Mouse (Mus musculus) neural tube, embryonic 11.5 days (tissue): Measurements from ENCODE around the gene Tnrc6c. TPM values are rescaled to one million over a fixed set of nuclear protein-coding genes. Genes with fewer than 3 reads are reported as not detected.
A peak's percentile ranks its signal among the peaks of the same experiment; 100 is the strongest.

Source experiments
- ATAC-seq: fragments of 200-750 bp; cut with Nextera tagmentation; 2 replicates; pipeline ENCODE4 v1.8.0; 2017; ENCODE audit warnings: moderate number of reproducible peaks, mild to moderate bottlenecking, moderate TSS enrichment, moderate library complexity; ENCODE audit not compliant: insufficient read depth, low FRiP score, low TSS enrichment
- DNase-seq: peaks from one replicate; pipeline ENCODE4 v3.0.0-alpha.2; 2015; ENCODE audit warnings: low spot score
- H3K27ac ChIP-seq: fragments of 300-500 bp; sonication (generic); 2 replicates; pipeline ENCODE4 v1.5.1; 2014; ENCODE audit warnings: low read depth, mild to moderate bottlenecking, low read length
- H3K27me3 ChIP-seq: fragments of 300-500 bp; sonication (generic); 2 replicates; pipeline ENCODE4 v1.6.1; 2014; ENCODE audit warnings: mild to moderate bottlenecking, low read length, mixed read lengths; ENCODE audit not compliant: control insufficient read depth, insufficient read depth
- H3K36me3 ChIP-seq: fragments of 300-500 bp; sonication (generic); 2 replicates; pipeline ENCODE4 v1.6.1; 2014; ENCODE audit warnings: mild to moderate bottlenecking, low read length, moderate library complexity, mixed read lengths; ENCODE audit not compliant: control insufficient read depth, insufficient read depth
- H3K4me1 ChIP-seq: fragments of 300-500 bp; sonication (generic); 2 replicates; pipeline ENCODE4 v1.6.1; 2014; ENCODE audit warnings: low read length, mixed read lengths; ENCODE audit not compliant: control insufficient read depth, insufficient read depth
- H3K4me2 ChIP-seq: fragments of 300-500 bp; sonication (generic); 2 replicates; pipeline ENCODE4 v1.6.1; 2014; ENCODE audit warnings: low read depth, mild to moderate bottlenecking, moderate library complexity
- H3K4me3 ChIP-seq: fragments of 300-500 bp; sonication (generic); 2 replicates; pipeline ENCODE4 v1.5.1; 2014; ENCODE audit warnings: low read depth, low read length
- H3K9ac ChIP-seq: fragments of 300-500 bp; sonication (generic); 2 replicates; pipeline ENCODE4 v1.6.1; 2014; ENCODE audit warnings: mild to moderate bottlenecking, low read length
- H3K9me3 ChIP-seq: fragments of 300-500 bp; sonication (generic); 2 replicates; pipeline ENCODE4 v1.6.1; 2016; ENCODE audit warnings: low read length; ENCODE audit not compliant: control insufficient read depth
- WGBS: fragments of 180-500 bp; shearing (Covaris S2); extraction: QIAGEN DNeasy Blood & Tissue Kit; methylation state at CpG from one replicate; pipeline ENCODE4 v1.1.7; 2014; 5-methylcytosine and 5-hydroxymethylcytosine counted together
- polyA plus RNA-seq: library from polyadenylated mRNA; unstranded; fragments of >200 nt; fragmentation: Nextera tagmentation; extraction: Ambion mirVana; gene quantifications from 2 replicates; pipeline ENCODE4 v1.2.1, GENCODE M21; 2014

Tnrc6c gene
- polyA plus RNA-seq, 1 experiment from 2014 or later = 18.2 TPM

DNA sequence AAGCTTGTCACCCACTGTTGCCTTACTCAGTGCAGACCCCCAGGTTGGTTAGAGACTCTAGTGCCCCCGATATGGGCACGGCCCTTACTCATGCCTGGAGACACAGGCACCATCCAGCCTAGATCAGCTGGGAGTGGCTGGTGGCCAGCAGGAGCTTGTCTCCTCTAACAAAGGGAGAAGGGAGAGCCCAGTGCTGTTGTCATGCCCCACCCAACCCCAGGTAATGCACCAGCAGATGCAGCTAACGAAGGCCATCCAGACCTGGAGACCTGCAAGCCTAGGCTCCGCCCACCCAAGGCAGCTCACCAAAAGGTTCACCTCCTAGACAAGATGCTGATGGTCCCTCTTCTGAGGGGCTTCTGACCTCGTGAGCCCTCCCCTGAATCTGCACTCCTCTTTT is 111.3 kb downstream of the Tnrc6c start:
- Histone ChIP-seq H3K27ac (no peak overlapping the region), H3K27me3 (no peaks in the 10 kb centered on the region), H3K4me2 (no peak overlapping the region), H3K4me1 (no peaks in the 10 kb centered on the region; the same call in 1 of the 2 replicates), H3K9me3 (no peaks in the 10 kb centered on the region), H3K9ac (no peak overlapping the region), H3K4me3 (no peak overlapping the region), H3K36me3 (peaks cover 13% of the 10 kb centered on the region)
- DNase-seq = no peak
- ATAC-seq = no peak
- WGBS = 88% methylated on average over 5 of the region's 5 CpGs

DNA sequence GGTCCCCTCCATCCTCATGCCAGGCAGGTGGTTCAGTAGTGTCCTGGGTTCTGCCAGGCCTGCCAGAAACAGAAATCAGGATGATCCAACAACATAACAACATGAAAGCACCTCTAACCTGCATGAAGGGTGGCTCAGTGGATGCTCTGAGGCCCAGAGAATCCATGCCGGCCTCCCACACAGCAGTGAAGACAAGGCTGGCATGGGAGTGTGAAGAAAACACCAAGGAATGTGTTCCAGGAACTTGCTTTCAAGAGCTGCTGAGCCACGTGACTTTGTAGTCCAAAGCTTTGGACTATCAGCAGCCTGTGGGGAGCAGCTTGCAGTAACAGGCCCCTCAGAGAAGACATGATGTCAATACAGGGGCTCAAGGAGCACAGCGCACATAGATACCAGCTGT is 112.2 kb downstream of the Tnrc6c start:
- Histone ChIP-seq H3K9me3 (no peaks in the 10 kb centered on the region), H3K4me1 (no peaks in the 10 kb centered on the region; the same call in 1 of the 2 replicates), H3K36me3 (peaks cover 9% of the 10 kb centered on the region), H3K27ac (no peak overlapping the region), H3K27me3 (no peaks in the 10 kb centered on the region), H3K4me2 (no peak overlapping the region), H3K4me3 (no peak overlapping the region), H3K9ac (no peak overlapping the region)
- DNase-seq (no peak), ATAC-seq (no peak)
- 88% methylated on average over 3 of the region's 3 CpGs for WGBS

DNA sequence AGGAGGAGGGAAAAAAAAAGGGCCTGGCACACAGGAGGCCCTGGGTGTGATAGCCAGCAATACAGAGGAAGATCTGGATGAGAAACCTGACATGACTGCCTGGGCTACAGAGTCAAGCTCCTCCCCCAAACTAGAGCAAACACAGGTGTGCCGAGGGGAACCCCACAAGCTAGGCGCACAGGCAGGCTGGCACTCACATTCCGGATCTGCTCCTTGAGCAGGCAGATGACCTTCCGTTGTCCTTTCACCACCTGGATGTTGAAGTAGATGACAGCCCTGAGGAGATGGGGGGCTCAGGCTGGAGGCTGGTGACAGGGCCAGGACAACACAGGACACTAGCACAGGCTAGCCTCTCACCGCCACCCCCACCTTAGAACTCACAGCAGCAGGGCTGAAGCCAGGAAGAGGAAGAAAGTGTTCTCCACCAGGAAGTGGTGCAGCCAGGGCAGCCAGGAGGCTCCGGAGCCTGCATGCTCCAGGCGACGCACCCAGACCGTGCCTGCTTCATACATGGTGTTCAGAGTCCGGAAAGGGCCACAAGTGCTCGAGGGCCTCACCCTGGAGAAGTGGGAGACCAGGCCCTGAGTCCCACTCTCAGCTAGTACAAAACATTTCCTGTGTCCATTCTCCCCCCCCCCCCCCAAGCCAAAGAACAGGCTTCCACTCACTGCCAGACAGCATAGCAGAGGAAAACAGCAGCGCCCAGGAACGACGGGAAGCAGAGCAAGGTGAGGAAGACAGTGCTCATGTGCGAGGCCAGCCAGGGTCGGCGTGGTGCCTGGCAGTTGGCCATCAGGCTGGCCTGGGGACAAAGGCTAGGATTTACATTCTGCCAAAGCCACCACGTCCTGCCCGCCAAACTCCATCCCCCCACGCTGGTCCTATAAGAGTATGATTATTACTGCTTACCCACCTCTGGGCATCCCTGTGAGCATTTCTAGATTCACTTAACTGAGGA is 114.9 kb downstream of the Tnrc6c start:
- WGBS = 88% methylated on average over 20 of the region's 20 CpGs
- Histone ChIP-seq H3K36me3 (peaks cover 3% of the 10 kb centered on the region), H3K9me3 (no peaks in the 10 kb centered on the region), H3K27ac (no peak overlapping the region), H3K27me3 (no peaks in the 10 kb centered on the region), H3K9ac (no peak overlapping the region), H3K4me2 (no peak overlapping the region), H3K4me3 (no peak overlapping the region), H3K4me1 (no peaks in the 10 kb centered on the region; the same call in 1 of the 2 replicates)
- ATAC-seq (no peak), DNase-seq (no peak)

DNA sequence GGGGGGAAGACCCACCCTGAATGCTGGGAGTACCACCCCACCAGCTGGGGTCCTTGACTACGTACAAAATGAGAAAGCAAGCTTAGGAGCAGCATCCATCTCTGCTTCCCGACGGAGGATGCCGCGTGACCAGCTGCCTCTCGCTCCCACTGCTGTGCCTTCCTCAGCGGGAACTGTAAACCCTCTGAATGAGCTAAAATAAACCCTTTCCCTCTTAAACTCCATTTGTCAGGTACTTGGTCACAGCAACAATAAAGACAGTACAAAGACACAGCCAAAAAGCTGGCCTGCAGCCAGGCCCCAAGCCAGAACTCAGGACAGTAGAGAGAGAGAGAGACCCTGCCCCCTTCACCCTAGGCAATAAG is 115.6 kb downstream of the Tnrc6c start:
- H3K9ac ChIP-seq = no peak overlapping the region
- ATAC-seq = no peak
- H3K4me3 ChIP-seq = no peak overlapping the region
- no peak overlapping the region for H3K27ac ChIP-seq
- H3K4me1 ChIP-seq = no peaks in the 10 kb centered on the region; the same call in 1 of the 2 replicates
- WGBS = 76% methylated on average over 7 of the region's 7 CpGs
- H3K9me3 ChIP-seq = no peaks in the 10 kb centered on the region
- H3K4me2 ChIP-seq = no peak overlapping the region
- H3K36me3 ChIP-seq = no peaks in the 10 kb centered on the region; the same call in 1 of the 2 replicates
- H3K27me3 ChIP-seq = no peaks in the 10 kb centered on the region
- DNase-seq = peak; percentile 27

DNA sequence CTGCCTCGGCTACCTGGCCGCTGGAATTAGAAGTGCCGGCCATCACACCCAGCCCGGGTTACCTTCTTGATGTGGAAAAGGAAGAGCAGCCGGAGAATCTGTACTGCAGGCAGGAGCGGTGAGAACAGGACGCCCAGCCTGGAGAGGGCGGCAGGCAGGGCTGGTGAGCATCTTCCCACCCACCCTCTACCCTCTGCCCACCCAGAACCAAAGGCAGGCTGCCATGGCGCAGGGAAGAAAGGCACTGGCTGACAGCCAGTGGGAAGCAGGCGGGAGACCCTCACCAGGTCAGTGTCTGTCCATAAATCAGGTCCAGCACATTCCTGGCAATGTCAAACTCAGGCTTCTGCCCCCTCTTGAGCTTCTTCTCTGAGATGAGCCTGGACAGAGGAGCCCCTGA is 116.3 kb downstream of the Tnrc6c start:
- no peaks in the 10 kb centered on the region for H3K9me3 ChIP-seq
- ATAC-seq = no peak

DNA sequence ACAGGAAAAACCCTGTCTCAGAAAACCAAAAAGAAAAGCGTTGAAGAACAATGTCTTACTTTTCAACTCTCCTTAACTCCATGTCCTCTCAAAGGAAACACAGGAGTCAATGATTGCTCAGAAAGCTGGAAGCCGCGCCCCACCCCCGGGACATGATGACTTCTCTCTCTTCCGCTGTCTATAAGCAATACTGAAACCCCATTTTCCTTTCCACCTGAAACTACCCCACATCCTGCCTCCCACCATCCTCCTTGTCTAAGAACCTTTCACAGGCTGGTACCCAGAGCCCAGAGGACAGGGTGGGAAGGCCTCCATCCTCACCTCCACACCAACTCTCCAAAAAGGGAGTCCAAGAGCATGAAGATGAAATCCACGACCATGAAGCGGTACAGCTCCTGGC is 118.3 kb downstream of the Tnrc6c start:
- 93% methylated on average over 7 of the region's 7 CpGs for WGBS
- no peaks in the 10 kb centered on the region; the same call in 1 of the 2 replicates for H3K4me1 ChIP-seq
- H3K9ac ChIP-seq = no peak overlapping the region
- H3K27me3 ChIP-seq = no peaks in the 10 kb centered on the region
- no peak overlapping the region for H3K4me2 ChIP-seq
- ATAC-seq (no peak), DNase-seq (no peak)
- no peaks in the 10 kb centered on the region; the same call in 1 of the 2 replicates for H3K36me3 ChIP-seq
- H3K4me3 ChIP-seq = no peak overlapping the region
- no peak overlapping the region for H3K27ac ChIP-seq
- H3K9me3 ChIP-seq = no peaks in the 10 kb centered on the region

More for the DNA sequence above, 116.3 kb downstream of the Tnrc6c start:
- Histone ChIP-seq H3K4me2 (no peak overlapping the region), H3K9ac (no peak overlapping the region), H3K27me3 (no peaks in the 10 kb centered on the region), H3K36me3 (no peaks in the 10 kb centered on the region; the same call in 1 of the 2 replicates), H3K4me1 (no peaks in the 10 kb centered on the region; the same call in 1 of the 2 replicates), H3K27ac (no peak overlapping the region), H3K4me3 (no peak overlapping the region)
- no peak for DNase-seq
- 88% methylated on average over 10 of the region's 10 CpGs for WGBS

DNA sequence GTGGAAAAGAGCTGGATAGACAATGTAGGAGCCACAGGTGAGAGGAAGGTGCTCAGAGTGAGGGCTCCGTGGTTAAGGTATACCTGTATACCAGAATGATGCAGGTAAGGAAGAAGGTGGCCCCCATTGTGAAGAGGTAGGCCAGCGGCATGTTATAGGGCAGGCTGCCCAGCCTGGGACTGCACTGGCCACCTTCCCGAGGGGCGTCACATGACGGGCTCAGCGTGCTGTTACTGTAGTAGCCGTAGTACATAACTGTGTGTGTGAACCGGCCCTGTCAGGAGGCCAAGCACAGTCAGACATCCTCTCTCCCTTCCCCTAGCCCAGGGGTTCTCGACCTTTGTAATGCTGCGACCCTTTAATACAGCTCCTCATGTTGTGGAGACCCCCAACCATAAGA is 120.8 kb downstream of the Tnrc6c start:
- 93% methylated on average over 10 of the region's 10 CpGs for WGBS
- H3K9me3 ChIP-seq = no peaks in the 10 kb centered on the region
- H3K9ac ChIP-seq = no peak overlapping the region
- no peak overlapping the region for H3K4me3 ChIP-seq
- no peaks in the 10 kb centered on the region for H3K27me3 ChIP-seq
- H3K36me3 ChIP-seq = no peaks in the 10 kb centered on the region; the same call in 1 of the 2 replicates
- H3K4me2 ChIP-seq = no peak overlapping the region
- DNase-seq (no peak), ATAC-seq (no peak)
- no peak overlapping the region for H3K27ac ChIP-seq
- H3K4me1 ChIP-seq = peaks cover 13% of the 10 kb centered on the region

DNA sequence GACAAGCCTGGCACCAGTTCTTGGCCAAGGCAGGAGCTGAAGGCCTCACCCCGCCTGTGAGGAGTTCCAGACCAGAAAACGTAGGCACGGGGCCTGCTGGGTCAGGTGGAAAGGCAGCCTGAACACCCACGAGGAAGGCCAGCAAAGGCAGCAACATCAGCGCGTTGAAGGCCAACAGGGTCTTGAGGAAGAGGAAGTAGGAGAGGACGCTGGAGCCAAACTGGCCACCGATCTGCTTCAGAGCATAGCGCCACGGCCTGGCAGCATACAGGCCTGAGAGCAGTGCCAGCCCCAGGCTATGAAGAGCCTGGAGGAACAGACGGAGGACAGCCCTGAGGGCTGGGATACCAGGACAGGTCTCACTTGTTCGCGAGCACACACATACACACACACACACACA is 121.5 kb downstream of the Tnrc6c start:
- no peaks in the 10 kb centered on the region; the same call in 1 of the 2 replicates for H3K36me3 ChIP-seq
- peaks cover 19% of the 10 kb centered on the region for H3K4me1 ChIP-seq
- no peak overlapping the region for H3K4me3 ChIP-seq
- no peak for ATAC-seq
- no peak for DNase-seq
- no peak overlapping the region for H3K4me2 ChIP-seq
- H3K27me3 ChIP-seq = no peaks in the 10 kb centered on the region
- H3K27ac ChIP-seq = no peak overlapping the region
- H3K9ac ChIP-seq = no peak overlapping the region
- 95% methylated on average over 11 of the region's 13 CpGs for WGBS
- no peaks in the 10 kb centered on the region for H3K9me3 ChIP-seq
